Mouse (Mus musculus): ENCODE results near the gene Kif17.

- TF ChIP-seq CTCF (IDR thresholded peaks at IDR 0.05; ENCODE audit: low read depth, low read length) (no peak), GATA1 (IDR thresholded peaks at IDR 0.05; ENCODE audit: borderline replicate concordance, low read length) (no peak), POLR2AphosphoS5 (IDR thresholded peaks at IDR 0.05; ENCODE audit: insufficient replicate concordance, low read depth, low read length) (no peak), TAL1 (conservative IDR thresholded peaks at IDR 0.05; ENCODE audit: low read depth, low read length) (no peak), GATA2 (IDR thresholded peaks at IDR 0.05; ENCODE audit: borderline replicate concordance, low read depth, low read length) (no peak)
These were observed 36.4 kb upstream of the Kif17 start for GRCm38 (mm10) chr4:138213861-138214260.
